Mouse (Mus musculus): ENCODE measurements around the gene Pkd1l2. TPM values are rescaled to one million over a fixed set of nuclear protein-coding genes. Genes with fewer than 3 reads are reported as not detected.

Gene Pkd1l2
- polyA plus RNA-seq, 1 experiment = not detected

- no peaks in the 10 kb centered on the region for H3K36me3 ChIP-seq (ENCODE audit: control insufficient read depth, insufficient read depth)
- H3K79me2 ChIP-seq (ENCODE audit: control insufficient read depth, insufficient read depth) = no peaks in the 10 kb centered on the region
- TF ChIP-seq CTCF (IDR thresholded peaks at IDR 0.05; ENCODE audit: control insufficient read depth, insufficient read depth, insufficient read length) = no peak
- TF ChIP-seq MYOD1 (IDR thresholded peaks at IDR 0.05; ENCODE audit: control insufficient read depth, insufficient read length, low read depth) = no peak
- TF ChIP-seq USF1 (IDR thresholded peaks at IDR 0.05; ENCODE audit: low read depth) = no peak
- TF ChIP-seq MYOG (IDR thresholded peaks at IDR 0.05; ENCODE audit: control insufficient read depth, extremely low read depth, insufficient read length) = no peak
- TF ChIP-seq MAX (IDR thresholded peaks at IDR 0.05) = no peak
- TF ChIP-seq CEBPB (IDR thresholded peaks at IDR 0.05; ENCODE audit: low read depth) = no peak
- no peak for TF ChIP-seq FOSL1 (IDR thresholded peaks at IDR 0.05; ENCODE audit: insufficient read depth, low read length, poor library complexity, severe bottlenecking)
- H3K79me3 ChIP-seq (ENCODE audit: low read depth) = no peaks in the 10 kb centered on the region
- no peak overlapping the region for H3K4me3 ChIP-seq (ENCODE audit: insufficient read depth, poor library complexity, severe bottlenecking)
- peaks cover 7% of the 10 kb centered on the region for H3K27me3 ChIP-seq (ENCODE audit: control insufficient read depth, insufficient read depth, insufficient read length)
- no peak overlapping the region for H3ac ChIP-seq (ENCODE audit: control insufficient read depth, insufficient read length, low read depth)
Observed at GRCm38 (mm10) chr8:117097051-117097563, 14.9 kb upstream of the Pkd1l2 start.

GRCm38 (mm10) chr8:117095647-117096046 lies 13.4 kb upstream of the Pkd1l2 start, which contains the start of gene Bco1:
Gene Bco1, plus strand, starts transcription at chr8:117095854.
- TF ChIP-seq CTCF (IDR thresholded peaks at IDR 0.05; ENCODE audit: control insufficient read depth, insufficient read depth, insufficient read length) (no peak), USF1 (IDR thresholded peaks at IDR 0.05; ENCODE audit: low read depth) (no peak), MYOG (IDR thresholded peaks at IDR 0.05; ENCODE audit: control insufficient read depth, extremely low read depth, insufficient read length) (no peak)
- H3K36me3 ChIP-seq (ENCODE audit: control insufficient read depth, insufficient read depth) = no peaks in the 10 kb centered on the region
- H3K79me3 ChIP-seq (ENCODE audit: low read depth) = no peaks in the 10 kb centered on the region

DNA sequence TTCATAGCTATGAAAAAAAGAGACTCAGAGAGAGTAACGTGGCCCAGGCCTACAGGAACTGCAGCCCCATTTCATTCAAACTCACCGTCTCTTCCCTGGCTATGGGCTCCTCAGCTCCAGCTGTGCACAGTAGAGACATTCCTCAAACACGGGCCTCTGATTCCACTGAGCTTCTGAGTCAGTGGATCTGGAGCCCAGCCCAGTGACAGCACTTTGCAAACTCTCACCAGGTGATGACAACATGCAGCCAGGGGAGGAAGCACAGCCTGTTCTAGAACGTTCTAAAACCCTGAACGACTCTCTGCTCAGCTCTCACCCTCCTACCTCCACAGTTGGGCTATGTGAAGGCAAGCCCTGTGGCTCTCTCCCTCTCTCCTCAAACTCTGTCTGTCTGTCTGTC lies 11.8 kb upstream of the Pkd1l2 start:
- Histone ChIP-seq H3ac (ENCODE audit: control insufficient read depth, insufficient read length, low read depth) (no peak overlapping the region), H3K4me3 (ENCODE audit: insufficient read depth, poor library complexity, severe bottlenecking) (no peak overlapping the region), H3K79me3 (ENCODE audit: low read depth) (no peaks in the 10 kb centered on the region), H3K27me3 (ENCODE audit: control insufficient read depth, insufficient read depth, insufficient read length) (peaks cover 4% of the 10 kb centered on the region), H3K79me2 (ENCODE audit: control insufficient read depth, insufficient read depth) (no peaks in the 10 kb centered on the region), H3K36me3 (ENCODE audit: control insufficient read depth, insufficient read depth) (no peaks in the 10 kb centered on the region)
- TF ChIP-seq MYOG (IDR thresholded peaks at IDR 0.05; ENCODE audit: control insufficient read depth, extremely low read depth, insufficient read length) (no peak), CTCF (IDR thresholded peaks at IDR 0.05; ENCODE audit: control insufficient read depth, insufficient read depth, insufficient read length) (no peak)

More at GRCm38 (mm10) chr8:117095647-117096046, 13.4 kb upstream of the Pkd1l2 start, which contains the start of gene Bco1:
- Histone ChIP-seq H3K79me2 (ENCODE audit: control insufficient read depth, insufficient read depth) (no peaks in the 10 kb centered on the region), H3K27me3 (ENCODE audit: control insufficient read depth, insufficient read depth, insufficient read length) (peaks cover 6% of the 10 kb centered on the region), H3ac (ENCODE audit: control insufficient read depth, insufficient read length, low read depth) (no peak within 1 kb of the TSS), H3K4me3 (ENCODE audit: insufficient read depth, poor library complexity, severe bottlenecking) (no peak within 1 kb of the TSS)

- no peak overlapping the region for H3ac ChIP-seq (ENCODE audit: control insufficient read depth, insufficient read length, low read depth)
- no peaks in the 10 kb centered on the region for H3K79me3 ChIP-seq (ENCODE audit: low read depth)
- H3K79me2 ChIP-seq (ENCODE audit: control insufficient read depth, insufficient read depth) = no peaks in the 10 kb centered on the region
- no peaks in the 10 kb centered on the region for H3K36me3 ChIP-seq (ENCODE audit: control insufficient read depth, insufficient read depth)
- peaks cover 4% of the 10 kb centered on the region for H3K27me3 ChIP-seq (ENCODE audit: control insufficient read depth, insufficient read depth, insufficient read length)
- no peak for TF ChIP-seq CTCF (IDR thresholded peaks at IDR 0.05; ENCODE audit: control insufficient read depth, insufficient read depth, insufficient read length)
- no peak overlapping the region for H3K4me3 ChIP-seq (ENCODE audit: insufficient read depth, poor library complexity, severe bottlenecking)
Observed at GRCm38 (mm10) chr8:117089802-117090201, 7.6 kb upstream of the Pkd1l2 start.

DNA sequence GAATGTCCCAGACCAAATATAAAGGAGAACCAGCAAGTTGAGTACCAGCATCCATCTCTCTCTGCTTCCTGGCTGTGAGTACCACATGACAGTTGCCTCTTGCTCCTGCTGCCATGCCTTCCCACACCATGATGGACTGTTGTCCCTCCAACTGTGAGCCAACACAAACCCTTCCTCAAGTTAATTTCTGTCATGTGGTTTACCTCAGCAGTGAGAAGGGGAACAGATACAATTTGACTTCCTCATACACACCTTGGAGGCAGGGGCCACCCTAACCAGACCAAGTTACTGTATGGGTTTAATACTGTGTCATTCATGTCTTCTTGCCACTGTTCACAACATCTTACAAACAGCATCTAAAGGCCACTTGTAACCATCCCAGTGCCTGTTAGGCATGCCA lies 4.8 kb upstream of the Pkd1l2 start:
- no peak for TF ChIP-seq FOSL1 (IDR thresholded peaks at IDR 0.05; ENCODE audit: insufficient read depth, low read length, poor library complexity, severe bottlenecking)
- no peak for TF ChIP-seq CTCF (IDR thresholded peaks at IDR 0.05; ENCODE audit: control insufficient read depth, insufficient read depth, insufficient read length)
- no peak for TF ChIP-seq MAX (IDR thresholded peaks at IDR 0.05)
- TF ChIP-seq CEBPB (IDR thresholded peaks at IDR 0.05; ENCODE audit: low read depth) = no peak
- no peak for TF ChIP-seq USF1 (IDR thresholded peaks at IDR 0.05; ENCODE audit: low read depth)
- no peaks in the 10 kb centered on the region for H3K36me3 ChIP-seq (ENCODE audit: control insufficient read depth, insufficient read depth)
- no peak overlapping the region for H3ac ChIP-seq (ENCODE audit: control insufficient read depth, insufficient read length, low read depth)
- peaks cover 3% of the 10 kb centered on the region for H3K27me3 ChIP-seq (ENCODE audit: control insufficient read depth, insufficient read depth, insufficient read length)
- no peaks in the 10 kb centered on the region for H3K79me3 ChIP-seq (ENCODE audit: low read depth)
- no peak overlapping the region for H3K4me3 ChIP-seq (ENCODE audit: insufficient read depth, poor library complexity, severe bottlenecking)
- no peaks in the 10 kb centered on the region for H3K79me2 ChIP-seq (ENCODE audit: control insufficient read depth, insufficient read depth)

DNA sequence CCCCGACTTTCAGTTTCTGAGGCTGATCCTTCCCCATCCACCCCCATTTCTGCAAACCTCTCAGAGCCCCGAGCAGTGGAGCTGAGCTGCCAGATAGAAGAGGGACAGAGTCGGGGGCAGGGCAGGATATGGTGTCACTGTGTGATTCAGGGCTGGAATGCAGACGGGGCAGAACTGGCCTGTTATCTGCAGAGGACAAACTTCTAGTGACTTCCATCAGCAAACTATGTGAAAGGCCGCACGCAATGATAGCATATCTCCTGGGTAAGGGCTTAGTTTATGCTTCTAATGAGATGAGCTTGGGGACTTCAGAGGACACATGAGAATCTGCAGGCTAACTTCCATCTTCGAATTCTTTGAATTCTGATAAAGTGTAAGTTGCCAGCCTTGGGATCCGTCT lies 3.3 kb upstream of the Pkd1l2 start:
- Histone ChIP-seq H3K79me2 (ENCODE audit: control insufficient read depth, insufficient read depth) (no peaks in the 10 kb centered on the region), H3K4me3 (ENCODE audit: insufficient read depth, poor library complexity, severe bottlenecking) (no peak overlapping the region), H3K79me3 (ENCODE audit: low read depth) (no peaks in the 10 kb centered on the region), H3K27me3 (ENCODE audit: control insufficient read depth, insufficient read depth, insufficient read length) (peaks cover 4% of the 10 kb centered on the region), H3ac (ENCODE audit: control insufficient read depth, insufficient read length, low read depth) (no peak overlapping the region), H3K36me3 (ENCODE audit: control insufficient read depth, insufficient read depth) (no peaks in the 10 kb centered on the region)
- no peak for TF ChIP-seq CEBPB (IDR thresholded peaks at IDR 0.05; ENCODE audit: low read depth)
- TF ChIP-seq MYOG (IDR thresholded peaks at IDR 0.05; ENCODE audit: control insufficient read depth, extremely low read depth, insufficient read length) = no peak
- TF ChIP-seq MYOD1 (IDR thresholded peaks at IDR 0.05; ENCODE audit: control insufficient read depth, insufficient read length, low read depth) = no peak
- TF ChIP-seq CTCF (IDR thresholded peaks at IDR 0.05; ENCODE audit: control insufficient read depth, insufficient read depth, insufficient read length) = no peak
- no peak for TF ChIP-seq MAX (IDR thresholded peaks at IDR 0.05)
- TF ChIP-seq FOSL1 (IDR thresholded peaks at IDR 0.05; ENCODE audit: insufficient read depth, low read length, poor library complexity, severe bottlenecking) = no peak
- no peak for TF ChIP-seq USF1 (IDR thresholded peaks at IDR 0.05; ENCODE audit: low read depth)
